Mouse (Mus musculus) MEL (cell line): ENCODE data around the gene Mal.

ENCODE experiments used
- CHD1 ChIP-seq: IDR thresholded peaks from 2 replicates; pipeline ENCODE4 v1.6.1; 2012; ENCODE audit warnings: low read depth, mild to moderate bottlenecking, inconsistent platforms, low read length, improper control_type of control experiment
- CHD2 ChIP-seq: IDR thresholded peaks from 2 replicates; pipeline ENCODE4 v1.6.1; 2011; ENCODE audit warnings: low read length, improper control_type of control experiment
- EP300 ChIP-seq, 2 experiments: IDR thresholded peaks; 2 replicates each; pipeline ENCODE4 v1.6.1; 2011; ENCODE audit warnings: improper control_type of control experiment in 2 of 2, low read length in 2 of 2, low read depth in 1 of 2, mild to moderate bottlenecking in 1 of 2
- GABPA ChIP-seq: IDR thresholded peaks from 2 replicates; pipeline ENCODE4 v1.6.1; 2012; ENCODE audit warnings: low read depth, mild to moderate bottlenecking, inconsistent platforms, low read length, improper control_type of control experiment, moderate library complexity
- GATA1 ChIP-seq: IDR thresholded peaks from 2 replicates; pipeline ENCODE4 v1.6.1; 2011; ENCODE audit warnings: low read depth, low read length, improper control_type of control experiment
- MAX ChIP-seq: IDR thresholded peaks from 2 replicates; pipeline ENCODE4 v1.6.1; 2011; ENCODE audit warnings: low read length, improper control_type of control experiment
- MAZ ChIP-seq: IDR thresholded peaks from 2 replicates; pipeline ENCODE4 v1.6.1; 2012; ENCODE audit warnings: low read depth, mild to moderate bottlenecking, inconsistent platforms, low read length, improper control_type of control experiment
- NELFE ChIP-seq: IDR thresholded peaks from 2 replicates; pipeline ENCODE4 v1.6.1; 2011; ENCODE audit warnings: low read depth, low read length, improper control_type of control experiment
- POLR2A ChIP-seq, 2 experiments: IDR thresholded peaks; 2 replicates each; pipeline ENCODE4 v1.6.1; 2011 to 2012; ENCODE audit warnings: low read length in 2 of 2, mild to moderate bottlenecking in 2 of 2, control low read depth in 1 of 2, improper control_type of control experiment in 1 of 2, low read depth in 1 of 2, moderate library complexity in 1 of 2; ENCODE audit not compliant: control insufficient read depth in 1 of 2, insufficient read depth in 1 of 2, poor library complexity in 1 of 2
- POLR2AphosphoS5 ChIP-seq: IDR thresholded peaks from 2 replicates; pipeline ENCODE4 v1.6.1; 2012; ENCODE audit warnings: low read depth, borderline replicate concordance, mild to moderate bottlenecking, inconsistent platforms, low read length, moderate library complexity, mixed read lengths

- TF ChIP-seq MAZ, result no peak
- no peak for TF ChIP-seq POLR2A (IDR thresholded peaks at IDR 0.05; ENCODE audit: control insufficient read depth in 1 of 2, insufficient read depth in 1 of 2, low read depth in 1 of 2, low read length in 2 of 2, poor library complexity in 1 of 2)
- no peak for TF ChIP-seq CHD2
- TF ChIP-seq MAX, result no peak
- no peak for TF ChIP-seq EP300 (IDR thresholded peaks at IDR 0.05; ENCODE audit: low read depth in 1 of 2, low read length in 2 of 2)
- TF ChIP-seq GABPA, result no peak
- TF ChIP-seq CHD1, result no peak
- TF ChIP-seq NELFE, result no peak
- TF ChIP-seq POLR2AphosphoS5, result no peak
- no peak for TF ChIP-seq GATA1
Measured at GRCm38 (mm10) chr2:127638973-127639372, 17.5 kb downstream of the Mal start.
